ENCODE assay signal across 24 mouse cellular contexts in genomic region chr9:57612587-57612986, GRCm38 (mm10). TPM values are rescaled to one million over a fixed set of nuclear protein-coding genes. Genes with fewer than 3 reads are reported as not detected.
"Had no signal": no experiment of that assay in that cellular context is flagged by ENCODE, and none has a peak within 500 bp of the region (broad histone marks: within the 10 kb centered on the region; RNA-seq: fewer than 3 reads in every experiment).

No protein-coding gene starts in this region.

- H3K36me3 ChIP-seq: lung, embryonic 15.5 days; midbrain, embryonic 10.5 days; midbrain, embryonic 12.5 days; neural tube, embryonic 13.5 days; neural tube, embryonic 15.5 days; stomach, embryonic 15.5 days had no signal

- H3K4me2 ChIP-seq: lung, embryonic 15.5 days; midbrain, embryonic 12.5 days; neural tube, embryonic 13.5 days; neural tube, embryonic 15.5 days; stomach, embryonic 15.5 days had no signal

- H3K4me3 ChIP-seq: lung, embryonic 15.5 days; midbrain, embryonic 10.5 days; midbrain, embryonic 12.5 days; myocyte; neural tube, embryonic 13.5 days; neural tube, embryonic 15.5 days; stomach, embryonic 15.5 days had no signal

- ATAC-seq: lung, postnatal 0 days; midbrain, embryonic 16.5 days had no signal

- H3K9me3 ChIP-seq: lung, embryonic 15.5 days; midbrain, embryonic 10.5 days; midbrain, embryonic 12.5 days; neural tube, embryonic 13.5 days; neural tube, embryonic 15.5 days; stomach, embryonic 15.5 days had no signal

- H3K27ac ChIP-seq: lung, embryonic 15.5 days; midbrain, embryonic 12.5 days; neural tube, embryonic 13.5 days; neural tube, embryonic 15.5 days; stomach, embryonic 15.5 days; stomach, postnatal 0 days had no signal

- DNase-seq: lung, adult 18-20 months; lung, postnatal 14 days; lung, postnatal 36 days; midbrain, embryonic 14.5 days; right cerebral cortex, postnatal 14 days; thymus, adult 2 months; thymus, postnatal 25 days; thymus, postnatal 4 days had no signal

- H3K9ac ChIP-seq: lung, embryonic 15.5 days; midbrain, embryonic 12.5 days; neural tube, embryonic 13.5 days; neural tube, embryonic 15.5 days; stomach, embryonic 15.5 days had no signal

- H3K27me3 ChIP-seq: lung, embryonic 15.5 days; midbrain, embryonic 12.5 days; stomach, embryonic 15.5 days had no signal

- H3K4me1 ChIP-seq: lung, embryonic 15.5 days; neural tube, embryonic 13.5 days; neural tube, embryonic 15.5 days; stomach, embryonic 15.5 days had no signal

RNA-seq across cellular contexts. Expression of gene Cplx3, which starts 6.5 kb away (rescaled TPM):
- total RNA-seq: megakaryocyte, adult 5-6 weeks; megakaryocyte-erythroid progenitor cell, adult 5-6 weeks had no signal
- polyA plus RNA-seq: liver, embryonic 16.5 days; lung, embryonic 15.5 days; lung, postnatal 0 days; neural tube, embryonic 13.5 days; spleen, adult 2 months; stomach, embryonic 15.5 days; stomach, postnatal 0 days; urinary bladder, adult 2 months had no signal

RNA-seq across cellular contexts. Expression of gene Lman1l, which starts 8.0 kb away (rescaled TPM):
- total RNA-seq: megakaryocyte, adult 5-6 weeks; megakaryocyte-erythroid progenitor cell, adult 5-6 weeks had no signal
- polyA plus RNA-seq: liver, embryonic 16.5 days; lung, embryonic 15.5 days; lung, postnatal 0 days; midbrain, embryonic 14.5 days; midbrain, embryonic 16.5 days; neural tube, embryonic 11.5 days; neural tube, embryonic 13.5 days; neural tube, embryonic 15.5 days; stomach, embryonic 15.5 days; stomach, postnatal 0 days had no signal
